Mouse (Mus musculus): Measurements from ENCODE around the gene Fhad1.
A peak's percentile ranks its signal among the peaks of the same experiment; 100 is the strongest.

Gene Fhad1

GRCm38 (mm10) chr4:141885451-141885850 lies 129.4 kb downstream of the Fhad1 start:
- DNase-seq (ENCODE audit: low read depth, low spot score) = no peak

GRCm38 (mm10) chr4:141882858-141883257 lies 132.0 kb downstream of the Fhad1 start:
- DNase-seq (ENCODE audit: low read depth, low spot score) = no peak

- no peak for DNase-seq (ENCODE audit: low read depth, low spot score)
These were observed 132.9 kb downstream of the Fhad1 start for GRCm38 (mm10) chr4:141881950-141882349.

- DNase-seq (ENCODE audit: low read depth, low spot score) = no peak
These were observed 133.5 kb downstream of the Fhad1 start for GRCm38 (mm10) chr4:141881289-141881914.

GRCm38 (mm10) chr4:141879875-141880274 lies 135.0 kb downstream of the Fhad1 start:
- no peak for DNase-seq (ENCODE audit: low read depth, low spot score)

GRCm38 (mm10) chr4:141879074-141879473 lies 135.8 kb downstream of the Fhad1 start:
- DNase-seq (ENCODE audit: low read depth, low spot score) = no peak

- DNase-seq (ENCODE audit: low read depth, low spot score) = no peak
These were observed 136.3 kb downstream of the Fhad1 start for GRCm38 (mm10) chr4:141878621-141879020.

- DNase-seq (ENCODE audit: low read depth, low spot score) = no peak
These were observed 139.3 kb downstream of the Fhad1 start for GRCm38 (mm10) chr4:141875481-141876108.

- DNase-seq (ENCODE audit: low read depth, low spot score) = peak; percentile 69
These were observed 140.1 kb downstream of the Fhad1 start, which contains the start of gene Efhd2 for GRCm38 (mm10) chr4:141874601-141875460. Efhd2 (minus strand) TSS chr4:141874920.

- DNase-seq (ENCODE audit: low read depth, low spot score) = no peak
These were observed 140.7 kb downstream of the Fhad1 start for GRCm38 (mm10) chr4:141874111-141874600.

- DNase-seq (ENCODE audit: low read depth, low spot score) = no peak
These were observed 141.9 kb downstream of the Fhad1 start for GRCm38 (mm10) chr4:141872977-141873376.

- no peak for DNase-seq (ENCODE audit: low read depth, low spot score)
These were observed 143.0 kb downstream of the Fhad1 start for GRCm38 (mm10) chr4:141871909-141872308.

GRCm38 (mm10) chr4:141871333-141871725 lies 143.6 kb downstream of the Fhad1 start:
- DNase-seq (ENCODE audit: low read depth, low spot score) = no peak

GRCm38 (mm10) chr4:141870666-141871332 lies 144.1 kb downstream of the Fhad1 start:
- no peak for DNase-seq (ENCODE audit: low read depth, low spot score)

- no peak for DNase-seq (ENCODE audit: low read depth, low spot score)
These were observed 145.3 kb downstream of the Fhad1 start for GRCm38 (mm10) chr4:141869436-141870215.

GRCm38 (mm10) chr4:141868051-141868450 lies 146.8 kb downstream of the Fhad1 start:
- no peak for DNase-seq (ENCODE audit: low read depth, low spot score)

- DNase-seq (ENCODE audit: low read depth, low spot score) = no peak
These were observed 147.4 kb downstream of the Fhad1 start for GRCm38 (mm10) chr4:141867498-141867897.

- no peak for DNase-seq (ENCODE audit: low read depth, low spot score)
These were observed 147.9 kb downstream of the Fhad1 start for GRCm38 (mm10) chr4:141866933-141867490.

GRCm38 (mm10) chr4:141865600-141865999 lies 149.3 kb downstream of the Fhad1 start:
- DNase-seq (ENCODE audit: low read depth, low spot score) = no peak

GRCm38 (mm10) chr4:141865006-141865405 lies 149.9 kb downstream of the Fhad1 start:
- DNase-seq (ENCODE audit: low read depth, low spot score) = no peak

- no peak for DNase-seq (ENCODE audit: low read depth, low spot score)
These were observed 150.4 kb downstream of the Fhad1 start for GRCm38 (mm10) chr4:141864506-141864905.
